Mouse (Mus musculus) midbrain, embryonic 16.5 days (tissue): ENCODE measurements around the gene Ttc41. TPM values are rescaled to one million over a fixed set of nuclear protein-coding genes. Genes with fewer than 3 reads are reported as not detected.
A peak's percentile ranks its signal among the peaks of the same experiment; 100 is the strongest.

Experiments
- ATAC-seq: fragments of 200-750 bp; cut with Nextera tagmentation; 2 replicates; pipeline ENCODE4 v1.8.0; 2017; ENCODE audit warnings: moderate TSS enrichment
- H3K27ac ChIP-seq: fragments of 300-500 bp; sonication (generic); 2 replicates; pipeline ENCODE4 v1.5.1; 2014; ENCODE audit warnings: mild to moderate bottlenecking, low read length, mixed read lengths
- H3K27me3 ChIP-seq: fragments of 300-500 bp; sonication (generic); 2 replicates; pipeline ENCODE4 v1.6.1; 2014; ENCODE audit warnings: low read depth, low read length, mixed read lengths; ENCODE audit not compliant: control insufficient read depth, insufficient read depth
- H3K36me3 ChIP-seq: fragments of 300-500 bp; sonication (generic); 2 replicates; pipeline ENCODE4 v1.6.1; 2014; ENCODE audit warnings: mild to moderate bottlenecking, low read length, moderate library complexity, mixed read lengths; ENCODE audit not compliant: control insufficient read depth, insufficient read depth
- H3K4me1 ChIP-seq: fragments of 300-500 bp; sonication (generic); 2 replicates; pipeline ENCODE4 v1.6.1; 2014; ENCODE audit warnings: mild to moderate bottlenecking, low read length, mixed read lengths; ENCODE audit not compliant: control insufficient read depth, insufficient read depth
- H3K4me2 ChIP-seq: fragments of 300-500 bp; sonication (generic); 2 replicates; pipeline ENCODE4 v1.6.1; 2014; ENCODE audit warnings: mild to moderate bottlenecking, low read length, mixed read lengths
- H3K4me3 ChIP-seq: fragments of 300-500 bp; sonication (generic); 2 replicates; pipeline ENCODE4 v1.5.1; 2014; ENCODE audit warnings: low read depth, mild to moderate bottlenecking, low read length, moderate library complexity, mixed read lengths
- H3K9ac ChIP-seq: fragments of 300-500 bp; sonication (generic); 2 replicates; pipeline ENCODE4 v1.6.1; 2014; ENCODE audit warnings: low read depth, low read length, mixed read lengths
- H3K9me3 ChIP-seq: fragments of 300-500 bp; sonication (generic); replicated peaks from 2 replicates; pipeline ENCODE4 v1.6.1; 2014; ENCODE audit warnings: mild to moderate bottlenecking, low read length, mixed read lengths; ENCODE audit not compliant: control insufficient read depth, poor library complexity, severe bottlenecking
- WGBS: fragments of 180-500 bp; shearing (Covaris S2); extraction: QIAGEN DNeasy Blood & Tissue Kit; methylation state at CpG from one replicate; pipeline ENCODE4 v1.1.7; 2014; 5-methylcytosine and 5-hydroxymethylcytosine counted together
- polyA plus RNA-seq: library from polyadenylated mRNA; unstranded; fragments of >200 nt; fragmentation: Nextera tagmentation; extraction: Ambion mirVana; gene quantifications from 2 replicates; pipeline ENCODE4 v1.2.1, GENCODE M21; 2015

Ttc41 gene
- polyA plus RNA-seq, 1 experiment from 2014 or later: 2.8 TPM

DNA sequence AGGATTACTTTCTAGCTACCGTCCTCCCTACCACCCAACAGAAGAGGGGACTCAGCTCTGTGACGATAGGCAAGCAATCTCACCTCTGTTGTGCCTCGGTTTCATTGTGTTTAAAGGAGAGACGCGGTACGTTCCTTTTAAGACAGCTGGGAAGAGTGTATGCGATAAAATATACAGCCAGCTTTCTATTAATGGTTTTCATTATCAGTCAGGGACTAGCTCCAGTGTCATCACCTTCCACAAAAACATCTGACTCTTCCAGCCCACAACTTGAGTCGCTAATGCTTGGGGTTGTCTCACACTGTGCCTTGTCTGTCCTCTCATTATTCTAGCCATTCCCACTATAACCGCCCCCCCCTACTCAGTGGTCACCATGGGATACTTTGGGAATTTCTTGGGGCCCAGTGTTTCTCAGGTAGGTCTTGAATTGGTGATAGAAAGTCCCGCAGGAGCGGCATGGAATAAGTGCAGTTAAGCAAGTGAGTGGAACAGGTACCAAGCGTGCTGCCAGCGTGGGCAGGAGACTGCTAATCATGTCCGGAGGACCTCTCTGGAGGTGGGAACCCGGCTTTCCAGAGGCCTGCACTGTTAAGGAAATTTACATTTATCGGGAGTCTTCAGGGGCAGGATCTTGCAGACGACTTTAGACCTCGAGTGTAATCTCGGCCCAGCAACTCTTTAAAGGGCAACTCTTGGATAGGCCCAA is 72.2 kb downstream of the Ttc41 start:
- peak overlapping the region; percentile 73 for H3K4me2 ChIP-seq
- H3K9ac ChIP-seq: peak overlapping the region; percentile 80
- WGBS: 42% methylated on average over 19 of the region's 19 CpGs
- H3K9me3 ChIP-seq: no peaks in the 10 kb centered on the region
- H3K27me3 ChIP-seq: no peaks in the 10 kb centered on the region
- no peak for ATAC-seq
- H3K27ac ChIP-seq: no peak overlapping the region
- H3K4me1 ChIP-seq: peaks cover 28% of the 10 kb centered on the region
- H3K4me3 ChIP-seq: peak overlapping the region; percentile 65
- H3K36me3 ChIP-seq: no peaks in the 10 kb centered on the region

DNA sequence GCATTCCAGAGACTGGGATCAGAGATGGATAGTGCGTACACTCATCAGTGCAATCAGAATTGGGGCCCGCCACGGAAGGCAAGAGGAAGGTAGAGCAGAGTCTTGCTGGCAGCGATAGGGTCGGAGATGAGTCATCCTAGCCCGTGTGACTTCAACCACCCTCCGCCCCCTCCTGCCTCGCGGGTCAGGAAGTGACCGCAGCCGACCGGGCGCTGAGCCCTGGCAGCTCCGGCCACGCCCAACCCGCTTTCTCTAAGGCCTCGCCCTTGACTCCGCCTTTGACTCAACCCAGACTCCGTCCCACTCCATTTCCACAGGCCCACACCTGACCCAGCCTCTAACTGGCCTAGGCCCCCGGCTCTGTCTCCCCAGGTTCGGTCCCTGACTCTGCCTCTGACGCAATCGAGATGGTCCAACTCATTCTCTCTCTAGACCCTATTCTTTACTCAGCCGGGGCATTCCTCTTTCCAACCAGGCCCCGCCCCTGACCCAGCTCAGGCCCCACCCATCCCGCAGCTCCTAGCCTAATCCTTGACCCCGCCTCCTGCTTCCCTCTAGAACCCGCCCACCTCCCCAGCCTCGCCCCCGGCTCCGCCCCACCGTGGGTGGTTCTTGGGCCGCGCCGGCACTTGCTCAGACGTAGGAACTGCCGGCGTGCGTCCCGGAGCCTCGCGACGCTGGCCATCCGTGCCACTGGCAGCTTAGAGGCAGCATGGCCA is 72.9 kb downstream of the Ttc41 start, which contains the start of gene Nt5dc3:
Nt5dc3 (plus strand) TSS at position 608 of the 719 bp plus-strand sequence.
- H3K4me3 ChIP-seq: peak within 1 kb of the TSS; percentile 65
- WGBS: 1% methylated on average over 44 of the region's 44 CpGs
- no peaks in the 10 kb centered on the region for H3K36me3 ChIP-seq

DNA sequence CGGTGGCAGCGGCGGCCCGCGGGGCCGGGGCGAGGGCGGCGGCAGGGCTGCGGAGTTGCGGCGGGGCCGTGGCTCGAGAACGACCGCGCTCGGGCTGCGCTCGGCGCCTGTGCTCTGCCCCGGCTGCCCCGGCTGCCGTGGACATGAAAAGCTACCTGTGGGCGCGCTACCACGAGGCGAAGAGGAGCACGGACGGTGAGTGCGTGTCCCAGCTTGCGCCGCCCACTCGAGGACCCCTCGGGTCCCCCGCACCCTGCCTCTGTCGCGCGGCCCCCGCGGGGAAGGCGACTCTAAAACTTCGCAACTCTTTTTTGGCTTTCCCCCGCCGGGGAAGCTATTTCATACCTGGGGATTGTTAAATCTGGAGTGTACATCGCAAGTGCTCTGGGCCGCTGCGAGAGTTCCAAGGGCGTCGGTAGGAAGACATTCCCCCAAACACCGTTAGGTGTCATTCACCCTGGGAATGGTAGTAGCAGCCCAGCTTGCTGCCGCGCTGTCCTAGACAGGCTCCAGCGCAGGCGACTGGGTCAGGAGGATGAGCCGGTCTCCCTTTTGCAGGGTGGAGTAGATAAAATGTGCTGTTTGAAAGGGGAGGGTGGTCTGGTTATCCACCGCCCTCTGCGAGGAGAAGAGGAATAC is 73.6 kb downstream of the Ttc41 start:
- peak; percentile 76 for ATAC-seq
- H3K4me2 ChIP-seq: peak overlapping the region; percentile 73
- no peaks in the 10 kb centered on the region for H3K36me3 ChIP-seq
- H3K4me1 ChIP-seq: peaks cover 31% of the 10 kb centered on the region
- peak overlapping the region; percentile 65 for H3K4me3 ChIP-seq
- H3K9ac ChIP-seq: peak overlapping the region; percentile 80
- WGBS: under 1% methylated on average over 53 of the region's 58 CpGs
- H3K27me3 ChIP-seq: no peaks in the 10 kb centered on the region
- H3K9me3 ChIP-seq: no peaks in the 10 kb centered on the region
- peak overlapping the region; percentile 69 for H3K27ac ChIP-seq

More for the DNA sequence above, 72.9 kb downstream of the Ttc41 start, which contains the start of gene Nt5dc3:
- peak within 1 kb of the TSS; percentile 80 for H3K9ac ChIP-seq
- peak within 1 kb of the TSS; percentile 73 for H3K4me2 ChIP-seq
- no peaks in the 10 kb centered on the region for H3K9me3 ChIP-seq
- H3K27ac ChIP-seq: peak within 1 kb of the TSS; percentile 69
- peaks cover 31% of the 10 kb centered on the region for H3K4me1 ChIP-seq
- ATAC-seq: peak; percentile 95
- H3K27me3 ChIP-seq: no peaks in the 10 kb centered on the region

- Histone ChIP-seq H3K27me3 (no peaks in the 10 kb centered on the region), H3K4me1 (peaks cover 31% of the 10 kb centered on the region), H3K4me2 (peak overlapping the region; percentile 73), H3K9ac (peak overlapping the region; percentile 80), H3K27ac (peak overlapping the region; percentile 69), H3K4me3 (peak overlapping the region; percentile 65), H3K9me3 (no peaks in the 10 kb centered on the region), H3K36me3 (no peaks in the 10 kb centered on the region)
- 19% methylated on average over 12 of the region's 12 CpGs for WGBS
- no peak for ATAC-seq
These were observed 74.3 kb downstream of the Ttc41 start for GRCm38 (mm10) chr10:86779816-86780500.

- Histone ChIP-seq H3K9me3 (no peaks in the 10 kb centered on the region), H3K4me1 (peaks cover 31% of the 10 kb centered on the region), H3K27me3 (no peaks in the 10 kb centered on the region), H3K36me3 (no peaks in the 10 kb centered on the region), H3K9ac (peak overlapping the region; percentile 26; the same call in 1 of the 2 replicates), H3K4me2 (peak overlapping the region; percentile 73), H3K4me3 (no peak overlapping the region), H3K27ac (no peak overlapping the region)
- WGBS: 34% methylated on average over 5 of the region's 5 CpGs
- no peak for ATAC-seq
These were observed 76.0 kb downstream of the Ttc41 start for GRCm38 (mm10) chr10:86781641-86782040.

GRCm38 (mm10) chr10:86782656-86783055 is 77.0 kb downstream of the Ttc41 start:
- no peak overlapping the region for H3K9ac ChIP-seq
- no peaks in the 10 kb centered on the region for H3K9me3 ChIP-seq
- H3K27ac ChIP-seq: no peak overlapping the region
- H3K27me3 ChIP-seq: no peaks in the 10 kb centered on the region
- no peak overlapping the region for H3K4me3 ChIP-seq
- H3K4me1 ChIP-seq: peaks cover 29% of the 10 kb centered on the region
- no peaks in the 10 kb centered on the region for H3K36me3 ChIP-seq
- 39% methylated on average over 5 of the region's 5 CpGs for WGBS
- no peak overlapping the region for H3K4me2 ChIP-seq
- ATAC-seq: no peak

- H3K4me2 ChIP-seq: no peak overlapping the region
- H3K4me3 ChIP-seq: no peak overlapping the region
- peaks cover 27% of the 10 kb centered on the region for H3K4me1 ChIP-seq
- 86% methylated on average over 5 of the region's 5 CpGs for WGBS
- H3K9me3 ChIP-seq: no peaks in the 10 kb centered on the region
- ATAC-seq: no peak
- H3K27ac ChIP-seq: no peak overlapping the region
- H3K36me3 ChIP-seq: no peaks in the 10 kb centered on the region
- no peak overlapping the region for H3K9ac ChIP-seq
- H3K27me3 ChIP-seq: no peaks in the 10 kb centered on the region
These were observed 78.0 kb downstream of the Ttc41 start for GRCm38 (mm10) chr10:86783561-86783960.

- 86% methylated on average over 5 of the region's 5 CpGs for WGBS
- Histone ChIP-seq H3K9me3 (no peaks in the 10 kb centered on the region), H3K4me2 (no peak overlapping the region), H3K4me1 (peaks cover 27% of the 10 kb centered on the region), H3K27me3 (no peaks in the 10 kb centered on the region), H3K4me3 (no peak overlapping the region), H3K36me3 (no peaks in the 10 kb centered on the region), H3K27ac (no peak overlapping the region), H3K9ac (no peak overlapping the region)
- ATAC-seq: no peak
These were observed 78.6 kb downstream of the Ttc41 start for GRCm38 (mm10) chr10:86784126-86784675.
